Mouse (Mus musculus) frontal cortex, postnatal 36 days (tissue): ENCODE data around the gene Adora3.
"Not testable (repeated sequence)": the region's sequence is repeated elsewhere in the genome, so short reads cannot be mapped to it uniquely, and the experiment has no call there.

Experiments
- DNase-seq, 2 experiments: peaks; one replicate each; pipeline ENCODE4 v3.0.0; 2022; ENCODE audit warnings: low spot score in 2 of 2

Adora3 gene

DNA sequence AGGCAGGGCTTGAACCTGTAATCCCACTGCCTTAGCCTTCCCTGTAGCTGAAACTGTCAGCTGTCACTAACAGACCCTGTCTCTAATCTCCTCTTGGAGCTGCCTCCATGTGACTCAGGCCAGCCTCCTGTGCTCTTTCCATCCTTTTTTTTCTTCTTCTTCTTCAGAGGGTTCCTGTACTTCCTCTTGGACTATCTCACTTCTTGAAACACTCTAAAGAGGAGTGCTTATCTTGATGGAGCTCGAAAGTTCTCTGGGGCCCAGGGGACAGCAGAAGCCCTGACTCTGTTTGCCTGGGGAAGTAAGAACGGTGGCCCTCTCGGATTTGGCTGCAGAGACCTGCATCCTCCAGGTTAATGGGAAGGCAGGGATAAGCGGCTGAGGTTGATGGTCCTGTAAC is 33.6 kb downstream of the Adora3 start:
- no peak for DNase-seq

DNA sequence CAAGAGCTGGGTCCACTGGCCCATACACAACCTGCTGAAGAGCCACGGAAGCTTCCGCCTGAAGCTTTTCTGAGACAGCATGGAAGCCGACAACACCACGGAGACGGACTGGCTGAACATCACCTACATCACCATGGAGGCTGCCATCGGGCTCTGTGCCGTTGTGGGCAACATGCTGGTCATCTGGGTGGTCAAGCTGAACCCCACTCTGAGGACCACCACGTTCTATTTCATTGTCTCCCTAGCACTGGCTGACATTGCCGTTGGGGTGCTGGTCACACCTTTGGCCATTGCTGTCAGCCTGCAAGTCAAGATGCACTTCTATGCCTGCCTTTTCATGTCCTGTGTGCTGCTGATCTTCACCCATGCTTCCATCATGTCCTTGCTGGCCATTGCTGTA is 34.1 kb downstream of the Adora3 start:
- no peak for DNase-seq

DNA sequence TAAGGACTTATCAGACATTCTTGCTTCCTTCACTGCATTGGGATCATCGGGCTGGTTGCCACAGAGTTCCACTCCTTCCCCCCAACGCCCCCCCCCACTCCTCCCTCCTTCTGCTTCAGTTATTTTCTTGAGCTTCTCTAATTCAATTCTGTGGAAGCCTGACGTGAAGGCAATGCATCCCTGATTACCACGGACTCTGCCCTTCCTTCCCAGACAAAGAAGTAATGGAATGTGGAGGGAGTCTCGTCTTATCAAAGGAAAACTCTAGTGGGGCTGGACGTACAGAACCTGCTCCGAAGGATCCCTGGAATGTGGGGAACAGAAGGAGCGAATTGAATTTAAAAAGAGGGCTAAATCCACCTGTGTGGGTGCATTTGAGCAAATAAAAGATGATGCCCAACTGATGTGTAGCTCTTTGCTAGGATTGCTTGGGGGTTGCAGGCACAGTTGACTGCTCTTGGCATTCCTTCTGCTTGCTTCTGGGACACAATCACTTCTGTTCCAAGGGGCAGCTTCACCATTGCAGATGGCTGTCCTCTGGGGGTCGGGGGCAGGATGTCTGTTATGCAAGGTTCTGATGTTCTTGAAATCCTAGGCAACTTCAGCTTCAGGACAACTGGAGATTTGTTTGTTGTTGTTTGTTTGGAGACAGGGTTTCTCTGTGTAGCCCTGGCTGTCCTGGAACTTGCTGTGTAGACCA is 37.4 kb downstream of the Adora3 start:
- DNase-seq: no peak

DNA sequence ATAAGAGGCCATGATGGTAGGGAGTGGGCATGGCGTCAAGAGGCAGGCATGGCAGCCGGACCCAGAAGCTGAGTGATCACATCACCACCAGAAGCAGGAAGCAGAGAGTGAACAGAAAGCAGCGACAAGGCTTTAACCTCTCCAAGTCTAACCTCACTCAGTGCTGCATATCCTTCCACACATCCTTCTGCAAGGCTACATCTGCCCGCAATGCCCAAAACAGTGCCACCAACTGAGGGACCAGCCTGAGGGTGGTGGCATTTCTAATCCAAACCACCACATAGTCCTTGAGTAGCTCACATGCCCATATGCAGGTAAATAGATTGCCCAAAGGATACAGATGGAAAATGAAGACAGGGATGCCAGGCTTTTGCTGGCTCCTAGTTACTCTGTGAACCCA is 38.3 kb downstream of the Adora3 start:
- DNase-seq: no peak

DNA sequence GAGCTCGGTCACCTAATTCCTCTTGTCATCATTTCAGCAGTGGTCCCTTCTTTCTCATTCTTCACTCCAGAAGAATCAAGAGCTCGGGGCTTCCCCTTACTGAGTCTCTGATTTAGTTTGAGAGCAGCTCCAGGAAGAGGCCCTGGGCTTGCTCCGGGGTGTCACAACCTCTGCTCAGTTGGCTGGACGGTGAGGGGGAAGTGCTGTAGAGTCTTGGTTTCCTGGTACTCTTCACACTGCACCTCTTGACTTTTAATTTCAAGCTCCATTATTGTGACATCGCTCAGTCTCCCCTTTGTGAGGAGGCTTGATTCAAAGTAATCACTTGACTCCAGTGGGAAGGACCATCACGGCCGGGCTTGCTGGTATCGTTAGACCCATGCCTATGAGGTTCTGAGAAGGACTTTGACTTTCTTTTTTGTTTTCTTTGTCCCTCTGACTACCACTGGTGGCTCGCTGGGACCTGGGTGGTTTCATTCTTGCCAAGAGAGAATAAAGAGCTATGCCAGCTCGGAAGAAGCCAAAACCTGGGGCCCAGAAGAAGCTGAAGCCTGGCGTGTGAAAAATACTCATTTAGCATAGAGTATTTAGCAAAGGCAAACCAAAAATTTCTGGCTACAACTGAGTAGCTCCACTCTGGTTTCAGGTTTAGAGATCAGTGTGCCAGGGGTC is 40.0 kb downstream of the Adora3 start:
- DNase-seq: no peak

DNA sequence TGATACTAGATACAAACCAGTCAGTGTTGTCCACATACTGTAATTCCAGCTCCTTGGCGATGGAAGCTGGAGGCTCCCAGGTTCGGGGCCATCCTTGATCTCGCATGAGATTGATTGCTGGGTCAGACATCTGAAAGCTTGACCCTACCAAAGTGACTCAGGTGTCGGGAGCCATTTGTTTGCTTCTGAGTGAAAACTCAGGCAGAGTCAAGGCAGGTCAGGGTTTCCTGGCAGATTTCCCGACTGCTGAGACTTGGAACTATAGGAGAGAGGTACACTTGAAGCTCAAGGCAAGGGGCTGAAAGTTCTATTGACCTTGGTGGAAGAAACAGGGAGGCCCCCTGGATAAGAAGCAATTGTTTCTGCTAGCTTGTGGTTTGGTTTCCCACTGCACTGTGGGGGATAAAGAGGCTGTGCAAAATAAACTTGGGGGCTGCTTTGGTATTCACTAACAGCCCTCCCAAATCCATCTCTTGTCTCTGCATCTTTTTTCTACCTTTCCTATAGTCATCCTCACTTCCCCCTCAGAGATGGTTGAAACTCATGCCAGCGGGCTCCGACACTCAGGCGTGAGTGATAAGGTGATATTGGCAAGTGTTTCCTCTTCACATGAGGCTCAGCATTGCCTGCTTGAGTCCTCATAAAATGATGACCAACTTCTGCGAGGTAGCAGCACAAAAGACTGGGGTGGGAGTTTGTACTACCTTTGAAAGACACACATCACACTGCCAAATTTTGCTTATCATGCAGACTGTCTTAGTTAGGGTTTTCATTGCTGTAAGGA is 41.6 kb downstream of the Adora3 start:
- DNase-seq: no peak

DNA sequence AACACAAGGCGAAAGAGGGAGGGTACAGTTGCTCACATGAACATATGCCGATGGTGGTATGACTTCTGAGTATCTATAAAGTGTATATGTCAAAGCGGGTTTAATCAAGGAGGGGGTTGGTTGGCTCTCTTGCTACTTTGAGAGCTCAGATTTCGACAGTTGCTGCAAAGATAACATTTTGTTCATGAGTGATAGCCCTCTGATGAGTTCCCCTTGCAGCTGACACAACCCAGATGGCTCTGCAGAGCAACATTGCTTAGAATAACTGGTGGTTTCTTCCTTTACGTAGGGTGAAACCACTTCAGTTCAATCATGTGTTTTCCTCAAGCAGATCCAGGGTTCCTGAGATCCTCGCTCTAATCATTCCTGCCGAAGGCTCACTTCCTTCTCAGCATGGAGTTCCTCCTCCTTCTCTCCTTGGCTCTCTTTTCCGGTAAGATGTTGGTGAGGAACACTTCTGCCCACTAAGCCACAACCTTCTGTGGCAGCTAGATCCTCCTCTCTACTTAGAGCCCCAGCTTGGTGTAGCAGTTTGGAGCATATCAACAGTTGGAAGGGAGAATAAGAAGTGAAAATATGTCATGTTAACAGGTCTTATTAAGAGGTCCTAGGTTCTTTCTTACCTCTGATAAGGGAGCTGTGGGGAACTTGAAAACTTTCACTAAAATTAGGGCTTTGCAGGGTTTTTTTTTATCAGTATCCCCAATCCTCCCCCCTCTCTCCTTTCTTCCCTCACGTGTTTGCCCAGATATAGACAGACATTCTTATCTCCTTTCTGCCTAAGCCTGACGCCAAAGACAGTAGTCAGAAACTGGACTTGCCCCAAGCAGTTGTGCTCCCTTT is 43.4 kb downstream of the Adora3 start:
- no peak for DNase-seq

DNA sequence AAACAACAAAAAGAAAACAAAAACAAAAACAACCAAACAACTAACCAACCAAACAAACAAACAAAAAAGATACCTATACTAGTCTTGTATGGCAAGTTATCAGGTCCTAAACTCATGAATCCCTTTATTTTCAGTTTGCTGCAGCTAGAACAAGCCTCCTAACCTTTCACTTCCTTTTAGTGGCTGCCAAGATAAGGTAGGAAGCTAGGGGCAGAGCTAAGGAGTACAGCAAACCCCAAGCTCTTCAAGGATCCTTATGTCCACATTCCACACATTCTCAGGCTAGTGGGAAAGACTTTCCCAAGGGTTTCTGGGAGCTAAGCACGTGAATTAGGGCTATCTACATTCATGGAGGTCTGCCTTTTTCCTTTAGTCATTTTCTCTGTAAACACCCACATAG is 44.6 kb downstream of the Adora3 start:
- no peak for DNase-seq

DNA sequence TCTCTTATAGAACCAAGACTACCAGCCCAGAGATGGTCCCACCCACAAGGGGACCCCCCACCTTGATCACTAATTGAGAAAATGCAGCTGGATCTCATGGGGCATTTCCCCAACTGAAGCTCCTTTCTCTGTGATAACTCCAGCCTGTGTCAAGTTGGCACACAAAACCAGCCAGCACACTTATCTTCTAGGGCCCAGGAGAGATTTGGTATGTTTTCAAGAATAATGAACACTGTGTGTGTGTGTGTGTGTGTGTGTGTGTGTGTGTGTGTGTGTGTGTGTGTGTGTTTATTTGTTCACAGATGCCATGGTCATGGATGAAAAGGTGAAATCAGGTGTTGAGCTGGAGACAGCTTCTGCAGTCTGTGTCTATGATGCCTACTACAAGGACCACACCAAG is 45.8 kb downstream of the Adora3 start:
- DNase-seq: not testable (repeated sequence)

DNA sequence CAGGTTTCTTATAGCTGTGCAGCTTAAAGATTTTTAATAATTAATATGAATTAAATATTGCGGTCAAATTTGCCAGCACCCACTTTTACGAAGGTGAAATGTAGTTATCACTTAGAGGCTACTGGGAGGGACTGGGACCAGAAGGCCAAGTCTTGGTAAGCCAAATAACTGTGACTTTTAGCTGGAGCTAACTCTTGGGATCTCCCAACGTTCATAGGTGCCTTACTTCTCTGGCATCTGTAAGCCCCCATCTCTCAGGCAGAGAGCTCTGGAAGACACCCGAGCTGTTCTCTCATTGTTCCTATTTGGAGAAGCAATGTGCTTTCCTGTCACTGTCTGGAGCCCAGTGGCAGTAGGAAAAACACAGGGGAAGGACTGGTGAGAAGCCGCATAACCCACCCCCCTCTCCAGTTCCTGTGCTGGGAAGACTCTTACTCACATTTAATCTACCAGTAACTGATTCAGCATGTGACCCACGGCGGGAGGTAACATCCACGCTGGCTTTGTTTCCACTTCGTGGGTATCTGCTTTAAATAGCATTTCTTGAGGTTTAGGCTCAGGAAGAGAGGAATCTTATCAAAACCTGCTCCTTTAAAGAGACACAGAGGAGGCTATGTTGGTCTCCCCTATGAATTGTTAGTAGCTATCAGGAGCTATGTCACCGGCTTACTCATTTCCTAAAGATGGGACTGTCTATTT is 47.1 kb downstream of the Adora3 start:
- no peak for DNase-seq

DNA sequence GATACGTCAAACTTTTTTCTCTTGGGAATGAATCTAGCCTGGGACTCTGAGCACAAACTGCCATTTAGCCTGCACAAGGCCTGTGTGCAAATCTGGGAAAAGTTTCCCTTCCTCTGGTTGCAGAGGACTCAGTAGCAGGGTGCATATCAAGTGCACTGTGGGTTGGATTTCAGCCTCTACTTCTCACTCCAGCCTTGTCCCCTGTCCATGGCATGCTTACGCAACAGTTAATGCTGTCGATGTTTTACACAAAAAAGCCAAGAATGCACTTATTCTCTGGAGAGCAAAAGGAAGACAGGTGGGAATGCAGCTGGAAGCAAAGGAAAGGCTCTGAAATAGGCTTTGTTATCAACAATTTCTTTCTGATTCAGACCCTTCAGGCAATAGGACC is 47.7 kb downstream of the Adora3 start:
- no peak for DNase-seq

DNA sequence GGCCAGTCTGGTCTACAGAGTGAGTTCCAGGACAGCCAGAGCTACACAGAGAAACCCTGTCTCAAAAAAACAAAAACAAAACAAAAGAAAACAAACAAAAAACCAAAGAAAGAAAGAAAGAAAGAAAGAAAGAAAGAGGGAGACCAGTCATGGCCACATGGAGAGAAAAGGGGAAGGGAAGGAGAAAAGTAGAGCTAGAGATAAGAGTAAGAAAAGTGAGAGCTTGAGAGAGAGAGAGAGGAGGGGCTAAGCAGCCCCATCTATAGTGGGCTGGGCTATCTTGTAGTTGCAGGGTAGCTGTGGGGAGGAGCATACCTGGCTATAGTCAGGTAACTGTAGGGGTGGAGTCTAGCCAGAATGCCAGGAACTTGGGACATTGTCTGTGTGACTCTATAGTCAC is 50.1 kb downstream of the Adora3 start:
- not testable (repeated sequence) for DNase-seq

DNA sequence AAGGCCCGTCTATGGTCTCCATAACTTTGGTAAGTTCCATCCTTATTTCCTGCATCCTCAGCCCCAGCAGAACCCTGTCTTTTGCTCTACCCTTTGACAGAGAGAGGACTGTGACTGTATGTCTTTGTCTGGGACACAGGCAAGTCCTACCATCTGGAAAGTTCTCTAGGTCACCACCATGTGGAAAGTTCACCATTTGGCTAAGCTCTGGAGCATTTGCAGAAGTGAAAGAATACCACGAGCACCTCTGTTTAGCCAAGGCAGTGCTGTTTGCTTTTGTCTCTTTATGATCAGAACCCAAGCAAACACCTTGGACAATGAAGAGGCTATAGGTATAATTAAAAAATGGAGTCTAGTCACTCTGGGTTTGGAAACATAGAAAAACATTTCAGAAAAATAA is 51.3 kb downstream of the Adora3 start:
- DNase-seq: no peak

DNA sequence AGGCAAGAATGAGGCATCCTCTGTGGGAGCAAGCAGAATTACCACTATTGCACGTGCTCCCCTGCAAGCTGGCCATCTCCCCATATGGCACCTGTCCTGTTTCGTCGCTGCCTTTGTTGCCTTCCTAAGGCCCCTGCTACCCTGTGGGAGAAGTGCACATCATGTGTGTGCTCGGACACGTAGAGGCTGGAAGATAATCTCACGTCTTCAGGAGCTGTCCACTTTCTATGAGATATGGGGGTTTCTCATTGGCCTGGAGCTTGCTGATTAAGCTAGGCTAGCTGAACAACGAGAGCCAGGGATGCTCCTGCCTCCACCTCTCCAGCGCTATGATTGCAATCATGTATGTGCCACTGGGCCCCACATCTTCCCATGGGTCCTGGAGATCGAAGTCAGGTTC is 54.0 kb downstream of the Adora3 start:
- no peak for DNase-seq

DNA sequence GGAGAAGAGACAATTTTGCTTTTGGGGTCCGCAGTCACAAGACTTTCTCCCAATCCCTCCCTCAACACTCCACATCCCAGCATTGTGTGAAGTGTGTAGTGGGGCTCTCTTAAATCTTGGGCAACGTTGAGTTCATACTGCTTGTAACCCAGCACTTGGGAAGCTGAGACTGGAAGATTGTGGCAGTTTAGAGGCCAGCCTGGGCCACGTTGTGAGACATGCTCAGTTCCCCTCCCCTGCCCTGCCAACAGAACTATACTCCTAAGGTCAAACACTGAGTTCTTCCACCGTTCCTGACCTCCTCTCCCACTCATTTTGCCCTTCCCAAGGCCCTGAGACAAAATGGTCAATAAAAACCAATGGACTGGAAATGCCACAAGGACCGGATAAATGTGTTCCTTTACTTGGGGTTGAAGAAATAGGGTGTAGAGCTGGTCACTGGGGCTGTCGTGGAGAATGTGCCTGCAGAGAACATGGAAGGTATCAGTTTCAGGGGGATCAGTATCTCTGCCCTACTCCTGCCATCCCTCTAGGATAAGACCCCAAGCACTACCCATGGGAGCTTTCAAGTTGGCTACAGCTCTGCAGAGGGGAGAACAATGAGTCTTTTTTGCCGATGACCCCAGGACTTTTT is 57.0 kb downstream of the Adora3 start:
- no peak for DNase-seq

DNA sequence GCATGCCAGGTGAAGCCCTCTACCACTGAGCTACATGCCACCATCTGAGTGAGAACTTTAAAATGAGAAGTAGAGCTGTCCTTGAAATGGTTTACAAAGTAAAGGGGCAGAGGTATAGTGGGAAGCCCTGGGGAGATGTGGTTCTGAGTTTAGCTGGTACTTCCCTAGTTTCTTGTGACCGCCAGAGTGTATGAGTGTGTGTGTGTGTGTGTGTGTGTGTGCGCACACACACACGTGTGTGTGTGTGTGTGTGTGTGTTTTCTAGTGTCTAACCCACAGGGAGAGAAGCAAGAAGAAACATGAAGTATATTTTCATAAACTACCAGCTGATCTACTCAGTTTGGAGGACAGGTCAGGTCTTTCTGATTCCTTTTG is 57.5 kb downstream of the Adora3 start:
- DNase-seq: no peak

DNA sequence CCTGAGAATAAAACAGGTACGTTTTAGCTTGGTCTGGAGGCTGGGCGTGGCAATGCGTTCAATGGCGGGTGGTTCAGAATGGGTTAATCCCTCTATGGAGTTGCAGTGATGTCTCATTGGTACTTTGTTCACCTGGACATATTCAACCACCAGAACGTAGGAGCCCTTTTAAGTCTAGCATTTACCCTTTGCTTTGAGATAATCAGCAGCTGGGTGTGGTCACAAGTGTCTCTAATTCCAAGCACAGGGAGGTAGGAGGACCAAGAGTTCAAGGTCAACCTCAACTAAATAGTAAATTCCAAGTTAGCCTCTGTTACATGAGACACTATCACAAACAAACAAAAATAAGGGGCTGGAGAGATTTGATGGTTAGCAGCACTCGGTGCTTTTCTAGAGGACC is 58.1 kb downstream of the Adora3 start:
- no peak for DNase-seq

DNA sequence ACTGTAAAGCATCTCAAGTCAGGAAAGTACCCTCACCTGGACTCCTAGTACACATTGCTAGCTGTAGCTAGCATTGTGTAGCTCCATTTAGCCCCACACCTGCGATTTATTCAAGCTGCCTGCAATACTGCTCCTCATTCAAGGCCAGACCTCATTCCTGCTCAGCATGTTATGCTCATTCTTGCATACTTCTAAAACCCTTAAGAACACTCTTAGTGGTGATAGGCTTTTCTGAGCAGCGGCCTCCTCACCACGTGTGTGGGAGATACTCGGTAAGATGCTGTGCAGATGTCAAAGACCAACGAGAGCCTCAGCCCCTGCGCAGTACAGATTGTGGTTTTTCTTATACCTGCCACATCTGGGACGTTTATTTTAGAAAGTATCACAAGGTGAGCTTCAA is 59.2 kb downstream of the Adora3 start:
- DNase-seq: no peak

DNA sequence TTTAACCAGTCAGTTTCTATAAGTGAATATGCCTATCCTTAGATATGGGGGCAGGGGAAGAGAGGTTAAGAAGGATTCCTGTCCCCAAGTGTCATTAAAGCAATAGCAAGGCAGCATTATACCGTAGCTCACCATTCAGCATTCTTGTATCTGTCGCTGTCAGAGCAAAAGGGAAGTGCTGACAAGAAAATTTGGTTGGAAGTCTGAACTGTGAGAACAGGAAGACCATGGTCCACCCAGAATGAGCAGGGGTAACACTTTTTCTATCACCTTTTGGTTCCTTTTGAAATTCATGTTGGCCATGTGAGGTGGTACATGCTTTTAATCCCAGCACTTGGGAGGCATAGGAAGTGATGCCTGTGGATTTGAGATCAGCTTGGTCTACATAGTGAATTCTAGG is 60.4 kb downstream of the Adora3 start:
- DNase-seq: no peak

DNA sequence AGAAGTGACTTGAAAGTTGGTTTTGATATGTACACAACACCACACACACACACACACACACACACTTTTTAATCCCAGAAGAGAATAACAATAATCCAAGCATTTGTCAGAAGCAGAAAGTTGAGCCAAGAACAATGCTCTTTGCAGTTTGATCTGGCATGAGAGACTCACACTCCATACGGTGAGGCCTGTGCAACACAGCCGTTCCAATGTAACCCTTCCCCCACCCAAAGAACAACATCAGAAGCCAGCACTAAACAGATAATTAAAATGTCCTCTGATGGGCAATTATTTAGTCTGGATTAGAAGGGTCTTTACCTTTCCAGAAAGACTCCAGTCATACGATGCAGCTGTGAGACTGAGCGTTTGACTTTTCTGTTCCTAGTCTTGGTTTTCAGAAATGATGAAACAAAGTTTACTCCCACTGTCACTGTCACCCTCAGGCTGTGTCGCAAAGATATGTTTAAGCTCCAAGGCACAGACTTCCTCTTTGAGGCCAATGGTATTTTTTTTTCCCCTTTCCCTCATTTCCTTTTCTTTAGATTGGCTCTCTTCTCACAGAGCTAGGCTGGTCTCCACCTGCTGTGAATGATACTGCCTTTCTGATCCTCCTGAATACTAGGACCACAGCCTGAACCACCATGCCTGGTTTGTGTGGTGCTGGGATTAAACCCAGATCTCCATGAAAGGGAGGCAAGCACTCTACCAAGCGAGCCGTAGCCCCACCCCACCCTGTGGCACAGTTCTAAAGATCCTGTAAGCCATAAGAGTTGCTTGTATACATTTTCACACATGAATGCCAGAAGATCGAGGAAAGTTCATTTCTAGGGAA is 61.8 kb downstream of the Adora3 start, which contains the start of gene I830077J02Rik:
I830077J02Rik (minus strand) TSS at position 425 of the 832 bp plus-strand sequence.
- no peak for DNase-seq
